ENCODE assay signal across 8 mouse cellular contexts in genomic region chr4:43058753-43059654, GRCm38 (mm10). TPM values are rescaled to one million over a fixed set of nuclear protein-coding genes. Genes with fewer than 3 reads are reported as not detected.
DNase-seq lines count a peak whose midpoint lies in the region; ATAC-seq lines count a peak whose summit lies in the region.

TSS of gene Unc13b (plus strand) at chr4:43058953.

- ATAC-seq in megakaryocyte-erythroid progenitor cell, adult 5-6 weeks (replicated peaks; ENCODE audit: low FRiP score, low TSS enrichment, poor library complexity, severe bottlenecking) = peak; percentile 100

- intact Hi-C loops in gastrocnemius, postnatal 14 days (cut with DNase I; ENCODE audit: low total_unique reads) = loop anchor here (5.0 to 10.0 kb wide), 2 partner anchors 48 to 366 kb away; partner anchors contain the start of gene Fam166b
- intact Hi-C loops in left cerebral cortex, postnatal 14 days (cut with DNase I) = loop anchor here (10.0 kb wide), 1 partner anchor 326 kb away; the partner anchor contains the start of gene Rusc2

- peak; percentile 96 for DNase-seq in adrenal gland, postnatal 10 days
- peak; percentile 95 for DNase-seq in embryo, embryonic 11 days
- DNase-seq in gastrocnemius, postnatal 14 days = peak; percentile 85
- DNase-seq in induced T-regulatory cell, adult 2 months (ENCODE audit: low read depth) = peak; percentile 84
- DNase-seq in left cerebral cortex, postnatal 14 days (ENCODE audit: low spot score in 2 of 2) = peak; percentile 80 to 91
- DNase-seq in right cerebral cortex, postnatal 25 days = peak; percentile 90
- DNase-seq in urinary bladder, postnatal 36 days (ENCODE audit: low spot score in 2 of 2) = peak; percentile 75 to 91

RNA-seq across cellular contexts. Expression of gene Unc13b, which starts in this region (rescaled TPM):
- 10 to 100 TPM; 10.0 to 13.1 TPM for total RNA-seq in adrenal gland, postnatal 10 days (2021)
- 1 to 10 TPM; 4.1 to 4.6 TPM for total RNA-seq in gastrocnemius, postnatal 14 days (2021)
- total RNA-seq in left cerebral cortex, postnatal 14 days (2021) = 10 to 100 TPM; 55.7 to 60.5 TPM
- total RNA-seq in megakaryocyte-erythroid progenitor cell, adult 5-6 weeks (2014; fragmentation: Nextera tagmentation) = 2.5 and 2.9 TPM in 2 replicates
- total RNA-seq in megakaryocyte-erythroid progenitor cell, adult 5-6 weeks (2017) = 0.52 and 3.2 TPM in 2 replicates

Comparison
In these comparisons a context has a peak if more than half of its experiments do, and no peak if none do; other contexts are left out.
1. Peak in every context shown above with its lines: DNase-seq and ATAC-seq.
2. RNA of gene Unc13b (total RNA-seq): 55.7 to 60.5 TPM in left cerebral cortex, postnatal 14 days; 10.0 to 13.1 TPM in adrenal gland, postnatal 10 days, 4.1 to 4.6 TPM in gastrocnemius, postnatal 14 days and 0.52 to 3.2 TPM in megakaryocyte-erythroid progenitor cell, adult 5-6 weeks; every median in the first group is over 4 times any median in the second.